Mouse (Mus musculus) embryonic facial prominence, embryonic 12.5 days (tissue): ENCODE data around the gene Fahd2a. TPM values are rescaled to one million over a fixed set of nuclear protein-coding genes. Genes with fewer than 3 reads are reported as not detected.

Source experiments
- polyA plus RNA-seq: library from polyadenylated mRNA; unstranded; fragments of >200 nt; fragmentation: Nextera tagmentation; extraction: Ambion mirVana; gene quantifications from 2 replicates; pipeline ENCODE4 v1.2.1, GENCODE M21; 2016

Fahd2a gene
- polyA plus RNA-seq, 1 experiment from 2014 or later: 27.5 TPM

Other genes starting within 250 kb of the Fahd2a start
- 2.4 and 2.9 TPM in 2 replicates for gene 1810024B03Rik, start 236.3 kb downstream of the Fahd2a start, polyA plus RNA-seq
- gene Snrnp200, start 236.2 kb downstream of the Fahd2a start, polyA plus RNA-seq: 88.2 and 89.1 TPM in 2 replicates
- 55.7 and 57.1 TPM in 2 replicates for gene Ciao1, start 196.7 kb downstream of the Fahd2a start, polyA plus RNA-seq
- gene Tmem127, start 196.7 kb downstream of the Fahd2a start, polyA plus RNA-seq: 28.1 and 31.3 TPM in 2 replicates
- 82.5 and 87.3 TPM in 2 replicates for gene Stard7, start 174.3 kb downstream of the Fahd2a start, polyA plus RNA-seq
- 5.8 and 7.9 TPM in 2 replicates for gene Dusp2, start 108.4 kb downstream of the Fahd2a start, polyA plus RNA-seq
- 0.19 TPM in 1 of 2 replicates, not detected in the other for gene Astl, start 105.9 kb downstream of the Fahd2a start, polyA plus RNA-seq
- gene Adra2b, start 81.4 kb downstream of the Fahd2a start, polyA plus RNA-seq: 1.7 and 1.8 TPM in 2 replicates
- 0.19 and 0.22 TPM in 2 replicates for gene Gpat2, start 19.4 kb downstream of the Fahd2a start, polyA plus RNA-seq
- 2.2 TPM in 2 replicates for gene Kcnip3, start 77.5 kb upstream of the Fahd2a start, polyA plus RNA-seq
- 1.4 and 1.8 TPM in 2 replicates for gene Prom2, start 96.9 kb upstream of the Fahd2a start, polyA plus RNA-seq
- gene Zfp661, start 142.5 kb upstream of the Fahd2a start, polyA plus RNA-seq: 7.3 and 7.5 TPM in 2 replicates
- 139 TPM in 2 replicates for gene Mrps5, start 142.7 kb upstream of the Fahd2a start, polyA plus RNA-seq
- gene Mal, start 212.1 kb upstream of the Fahd2a start, polyA plus RNA-seq: 0.43 and 0.62 TPM in 2 replicates